Comparison of ENCODE assay signal across 9 mouse cellular contexts in the genomic region with DNA sequence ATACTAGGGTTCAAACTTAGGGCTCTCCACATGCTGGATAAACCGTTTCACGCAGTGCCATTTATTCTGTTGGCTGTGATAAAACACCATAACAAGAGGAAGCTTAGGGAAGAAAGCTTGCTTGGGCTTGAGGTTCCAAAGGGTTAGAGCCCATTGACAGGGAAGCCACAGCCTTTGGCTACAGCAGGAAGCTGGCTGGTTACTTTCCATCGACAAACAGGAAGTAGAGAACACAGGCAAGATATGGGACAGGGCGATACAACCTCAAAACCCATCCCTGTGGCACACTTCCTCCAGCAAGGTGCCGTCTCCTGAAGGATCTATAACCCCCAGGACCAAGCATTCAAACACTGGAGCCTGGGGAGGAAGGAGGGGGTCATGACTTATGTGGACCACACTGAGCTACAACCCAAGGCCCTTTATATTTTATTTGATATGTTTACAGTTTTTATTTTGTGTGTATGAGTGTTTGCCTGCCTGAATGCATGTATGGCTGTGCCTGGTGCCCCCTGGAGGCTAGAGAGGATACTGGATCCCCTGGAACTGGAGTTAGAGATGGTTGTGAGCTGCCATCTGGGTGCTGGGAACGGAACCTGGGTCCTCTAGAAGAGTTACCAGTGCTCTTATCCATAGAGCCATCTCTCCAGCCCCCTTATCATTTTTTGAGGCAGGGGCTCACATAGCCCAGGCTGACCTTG. TPM values are rescaled to one million over a fixed set of nuclear protein-coding genes. Genes with fewer than 3 reads are reported as not detected.
DNase-seq lines count a peak whose midpoint lies in the region; ATAC-seq and TF ChIP-seq lines count a peak whose summit lies in the region.
"Had no signal": no experiment of that assay in that cellular context is flagged by ENCODE, and none has a peak within 500 bp of the region (broad histone marks: within the 10 kb centered on the region; RNA-seq: fewer than 3 reads in every experiment).

No protein-coding gene starts in this region.

- no peak for TF ChIP-seq POLR2A in ES-Bruce4 (IDR thresholded peaks at IDR 0.05; ENCODE audit: insufficient read depth, low read length)
- TF ChIP-seq POLR2A in brain, embryonic 14.5 days (IDR thresholded peaks at IDR 0.05; ENCODE audit: borderline replicate concordance, extremely low read depth, insufficient read depth, insufficient read length, poor library complexity, severe bottlenecking) = no peak

- ATAC-seq in liver, postnatal 0 days = no peak; the same call in 1 of the 2 replicates
- ATAC-seq in liver, embryonic 12.5 days = no peak

- H3K36me3 ChIP-seq in liver, postnatal 0 days (replicated peaks; ENCODE audit: insufficient read depth, low read length) = no peaks in the 10 kb centered on the region
- H3K36me3 ChIP-seq in liver, embryonic 12.5 days = no peaks in the 10 kb centered on the region
- no peaks in the 10 kb centered on the region for H3K36me3 ChIP-seq in ES-Bruce4 (ENCODE audit: control insufficient read depth, insufficient read depth, low read length, poor library complexity, severe bottlenecking)
- H3K36me3 ChIP-seq in splenic B cell, adult 2 months (ENCODE audit: control insufficient read depth, insufficient read depth, low read length, poor library complexity, severe bottlenecking) = peaks cover 10% of the 10 kb centered on the region
- H3K36me3 ChIP-seq: neural tube, embryonic 12.5 days had no signal

- DNase-seq in liver, postnatal 0 days = peak; percentile 24
- no peak for DNase-seq in brain, embryonic 14.5 days (ENCODE audit: low read depth)
- DNase-seq in splenic B cell, adult 2 months (ENCODE audit: low read depth, low spot score) = peak; percentile 66
- no peak for DNase-seq in adrenal gland, postnatal 4 days (ENCODE audit: low spot score in 2 of 2)
- no peak for DNase-seq in yolk sac, embryonic 10.5 days (ENCODE audit: low spot score)

- no peaks in the 10 kb centered on the region for H3K4me1 ChIP-seq in liver, postnatal 0 days (ENCODE audit: insufficient read depth)
- no peaks in the 10 kb centered on the region for H3K4me1 ChIP-seq in liver, embryonic 12.5 days
- H3K4me1 ChIP-seq in ES-Bruce4 (ENCODE audit: control insufficient read depth, insufficient read depth, low read length) = peaks cover 2% of the 10 kb centered on the region
- H3K4me1 ChIP-seq: neural tube, embryonic 12.5 days had no signal

- no peak overlapping the region for H3K4me3 ChIP-seq in liver, postnatal 0 days (ENCODE audit: low read depth, low read length)
- H3K4me3 ChIP-seq in liver, embryonic 12.5 days = no peak overlapping the region
- no peak overlapping the region for H3K4me3 ChIP-seq in ES-Bruce4 (ENCODE audit: low read depth, low read length)
- H3K4me3 ChIP-seq: neural tube, embryonic 12.5 days had no signal

- H3K27me3 ChIP-seq in liver, postnatal 0 days (ENCODE audit: insufficient read depth, low read length) = no peaks in the 10 kb centered on the region
- H3K27me3 ChIP-seq in liver, embryonic 12.5 days (replicated peaks) = peaks cover 15% of the 10 kb centered on the region
- no peaks in the 10 kb centered on the region for H3K27me3 ChIP-seq in ES-Bruce4 (ENCODE audit: control insufficient read depth, insufficient read depth, low read length, poor library complexity, severe bottlenecking)
- H3K27me3 ChIP-seq in splenic B cell, adult 2 months (ENCODE audit: control insufficient read depth, insufficient read depth, low read length, poor library complexity, severe bottlenecking) = no peaks in the 10 kb centered on the region
- H3K27me3 ChIP-seq: neural tube, embryonic 12.5 days had no signal

- WGBS in liver, postnatal 0 days (ENCODE audit: insufficient replicate concordance) = 42% methylated on average over 6 of the region's 6 CpGs
- 42% methylated on average over 6 of the region's 6 CpGs for WGBS in liver, embryonic 12.5 days (ENCODE audit: insufficient replicate concordance)

- H3K4me2 ChIP-seq in liver, postnatal 0 days (ENCODE audit: low read depth, low read length) = no peak overlapping the region
- H3K4me2 ChIP-seq in liver, embryonic 12.5 days = no peak overlapping the region
- H3K4me2 ChIP-seq: neural tube, embryonic 12.5 days had no signal

- no peaks in the 10 kb centered on the region for H3K9me3 ChIP-seq in liver, postnatal 0 days (ENCODE audit: low read length)
- 0 out of 2 replicates have a peak, but pooled peaks cover 4% of the 10 kb centered on the region for H3K9me3 ChIP-seq in liver, embryonic 12.5 days (replicated peaks)
- no peaks in the 10 kb centered on the region for H3K9me3 ChIP-seq in ES-Bruce4 (replicated peaks; ENCODE audit: control insufficient read depth, insufficient read depth, low read length, poor library complexity, severe bottlenecking)
- H3K9me3 ChIP-seq: neural tube, embryonic 12.5 days had no signal

- no peak overlapping the region for H3K27ac ChIP-seq in liver, postnatal 0 days (ENCODE audit: low read depth)
- H3K27ac ChIP-seq in liver, embryonic 12.5 days = no peak overlapping the region
- H3K27ac ChIP-seq in ES-Bruce4 (ENCODE audit: insufficient read depth, low read length) = no peak overlapping the region
- H3K27ac ChIP-seq: macrophage; neural tube, embryonic 12.5 days had no signal

- no peak overlapping the region for H3K9ac ChIP-seq in liver, postnatal 0 days (replicated peaks)
- no peak overlapping the region for H3K9ac ChIP-seq in liver, embryonic 12.5 days
- no peak overlapping the region for H3K9ac ChIP-seq in ES-Bruce4 (ENCODE audit: low read depth, poor library complexity, severe bottlenecking)
- H3K9ac ChIP-seq: neural tube, embryonic 12.5 days had no signal

- peak; percentile 50 for TF ChIP-seq CTCF in liver, postnatal 0 days (IDR thresholded peaks at IDR 0.05; ENCODE audit: low read depth)
- peak; percentile 61 for TF ChIP-seq CTCF in ES-Bruce4 (IDR thresholded peaks at IDR 0.05; ENCODE audit: low read depth, low read length)
- TF ChIP-seq CTCF in brain, embryonic 14.5 days (IDR thresholded peaks at IDR 0.05; ENCODE audit: borderline replicate concordance, extremely low read depth, insufficient read depth, insufficient read length) = peak; percentile 11; the same call in 1 of the 2 replicates

- no peak for TF ChIP-seq EP300 in liver, postnatal 0 days (IDR thresholded peaks at IDR 0.05; ENCODE audit: low read depth)
- no peak for TF ChIP-seq EP300 in ES-Bruce4 (IDR thresholded peaks at IDR 0.05; ENCODE audit: insufficient read depth, low read depth, low read length)

RNA-seq across cellular contexts. Expression of a gene that starts 12.3 kb away (rescaled TPM):
- 3.9 and 4.0 TPM in 2 replicates for polyA plus RNA-seq in liver, postnatal 0 days (2015; fragmentation: Nextera tagmentation; extraction: Ambion mirVana)
- 0.21 and 0.45 TPM in 2 replicates for polyA plus RNA-seq in liver, embryonic 12.5 days (2016; fragmentation: Nextera tagmentation; extraction: Ambion mirVana)
- polyA plus RNA-seq in ES-Bruce4 (2011; ENCODE audit: insufficient read depth, insufficient read length, low read depth, missing spikeins) = 0.65 and 1.1 TPM in 2 replicates
- polyA plus RNA-seq in brain, embryonic 14.5 days (2012; rRNA removed) = 0.82 and 1.1 TPM in 2 replicates
- total RNA-seq in adrenal gland, postnatal 4 days (2021) = 1 to 10 TPM; 1.9 to 3.8 TPM

RNA-seq across cellular contexts. Expression of a gene that starts 22.1 kb away (rescaled TPM):
- polyA plus RNA-seq in liver, postnatal 0 days (2015; fragmentation: Nextera tagmentation; extraction: Ambion mirVana) = 1.9 and 2.1 TPM in 2 replicates
- polyA plus RNA-seq in liver, embryonic 12.5 days (2016; fragmentation: Nextera tagmentation; extraction: Ambion mirVana) = 0.30 and 0.35 TPM in 2 replicates
- polyA plus RNA-seq in ES-Bruce4 (2011; ENCODE audit: insufficient read depth, insufficient read length, low read depth, missing spikeins) = not detected in 2 replicates
- polyA plus RNA-seq in brain, embryonic 14.5 days (2012; rRNA removed) = 0.18 and 0.40 TPM in 2 replicates
- 1 to 10 TPM; 1.2 to 3.0 TPM for total RNA-seq in adrenal gland, postnatal 4 days (2021)

RNA-seq across cellular contexts. Expression of a gene that starts 22.2 kb away (rescaled TPM):
- polyA plus RNA-seq in liver, postnatal 0 days (2015; fragmentation: Nextera tagmentation; extraction: Ambion mirVana) = 8.8 and 9.3 TPM in 2 replicates
- polyA plus RNA-seq in liver, embryonic 12.5 days (2016; fragmentation: Nextera tagmentation; extraction: Ambion mirVana) = 2.3 and 2.6 TPM in 2 replicates
- polyA plus RNA-seq in ES-Bruce4 (2011; ENCODE audit: insufficient read depth, insufficient read length, low read depth, missing spikeins) = 21.6 and 24.6 TPM in 2 replicates
- 1.8 and 2.1 TPM in 2 replicates for polyA plus RNA-seq in brain, embryonic 14.5 days (2012; rRNA removed)
- 10 to 100 TPM; 20.8 to 22.1 TPM for total RNA-seq in adrenal gland, postnatal 4 days (2021)

RNA-seq across cellular contexts. Expression of a gene that starts 22.4 kb away (rescaled TPM):
- polyA plus RNA-seq in liver, postnatal 0 days (2015; fragmentation: Nextera tagmentation; extraction: Ambion mirVana) = 20.4 and 22.9 TPM in 2 replicates
- 4.5 and 5.0 TPM in 2 replicates for polyA plus RNA-seq in liver, embryonic 12.5 days (2016; fragmentation: Nextera tagmentation; extraction: Ambion mirVana)
- polyA plus RNA-seq in ES-Bruce4 (2011; ENCODE audit: insufficient read depth, insufficient read length, low read depth, missing spikeins) = 8.7 and 10.2 TPM in 2 replicates
- polyA plus RNA-seq in brain, embryonic 14.5 days (2012; rRNA removed) = 0.86 and 1.1 TPM in 2 replicates
- total RNA-seq in adrenal gland, postnatal 4 days (2021) = 10 to 100 TPM; 12.6 to 15.0 TPM

RNA-seq across cellular contexts. Expression of a gene that starts 32.3 kb away (rescaled TPM):
- 49.7 and 51.6 TPM in 2 replicates for polyA plus RNA-seq in liver, postnatal 0 days (2015; fragmentation: Nextera tagmentation; extraction: Ambion mirVana)
- 12.5 and 13.5 TPM in 2 replicates for polyA plus RNA-seq in liver, embryonic 12.5 days (2016; fragmentation: Nextera tagmentation; extraction: Ambion mirVana)
- polyA plus RNA-seq in ES-Bruce4 (2011; ENCODE audit: insufficient read depth, insufficient read length, low read depth, missing spikeins) = 20.5 and 27.6 TPM in 2 replicates
- polyA plus RNA-seq in brain, embryonic 14.5 days (2012; rRNA removed) = 2.0 and 2.4 TPM in 2 replicates
- total RNA-seq in adrenal gland, postnatal 4 days (2021) = 10 to 100 TPM; 25.0 to 27.4 TPM

Comparison
In these comparisons a context has a peak if more than half of its experiments do, and no peak if none do; other contexts are left out.
1. DNase-seq: peak in liver, postnatal 0 days (single experiment) and splenic B cell, adult 2 months (single experiment); none in brain, embryonic 14.5 days (single experiment), adrenal gland, postnatal 4 days (0 of 2) and yolk sac, embryonic 10.5 days (single experiment).
2. CTCF ChIP-seq: peak in every context shown above with its lines; median percentile 61 in ES-Bruce4; 50 in liver, postnatal 0 days; 11 in brain, embryonic 14.5 days.